Mouse (Mus musculus) ES-E14 (cell line): ENCODE data around the gene Sh3glb2. TPM values are rescaled to one million over a fixed set of nuclear protein-coding genes. Genes with fewer than 3 reads are reported as not detected.

ENCODE experiments used
- DNase-seq: peaks from one replicate; pipeline ENCODE4 v3.0.0-alpha.2; 2013; ENCODE audit warnings: low read depth, low spot score
- H3K27ac ChIP-seq: 2 replicates; pipeline ENCODE4 v1.5.1; 2012; ENCODE audit warnings: low read depth, mild to moderate bottlenecking, low read length, moderate library complexity, mixed read lengths; ENCODE audit not compliant: poor library complexity, insufficient read depth, severe bottlenecking
- H3K36me3 ChIP-seq: 2 replicates; pipeline ENCODE4 v1.6.1; 2012; ENCODE audit warnings: mild to moderate bottlenecking, low read length, moderate library complexity, mixed read lengths; ENCODE audit not compliant: control insufficient read depth, poor library complexity, insufficient read depth, severe bottlenecking
- H3K4me1 ChIP-seq, 2 experiments: fragments of 150-350 bp in 1 of 2; sonication (generic) in 1 of 2; 2 replicates each; pipeline ENCODE4 v1.6.1; 2012; ENCODE audit warnings: low read length in 2 of 2, mild to moderate bottlenecking in 1 of 2, mixed read lengths in 1 of 2; ENCODE audit not compliant: control insufficient read depth in 2 of 2, insufficient read depth in 2 of 2, poor library complexity in 1 of 2
- H3K4me3 ChIP-seq, 2 experiments: fragments of 150-350 bp in 1 of 2; sonication (generic) in 1 of 2; 2 replicates each; pipeline ENCODE4 v1.5.1; 2012; ENCODE audit warnings: low read length in 2 of 2, low read depth in 1 of 2, mild to moderate bottlenecking in 1 of 2, mixed read lengths in 1 of 2; ENCODE audit not compliant: insufficient read depth in 1 of 2, poor library complexity in 1 of 2, severe bottlenecking in 1 of 2
- H3K9ac ChIP-seq: 2 replicates; pipeline ENCODE4 v1.6.1; 2012; ENCODE audit warnings: low read depth, mild to moderate bottlenecking, low read length, mixed read lengths; ENCODE audit not compliant: poor library complexity, insufficient read depth, severe bottlenecking
- H3K9me3 ChIP-seq: fragments of 150-350 bp; sonication (generic); 2 replicates; pipeline ENCODE4 v1.6.1; 2012; ENCODE audit warnings: low read depth, mild to moderate bottlenecking, low read length; ENCODE audit not compliant: control insufficient read depth, insufficient read depth
- CHD2 ChIP-seq: IDR thresholded peaks from 2 replicates; pipeline ENCODE4 v1.6.1; 2014; ENCODE audit warnings: mild to moderate bottlenecking, low read depth, low read length, inconsistent platforms
- HCFC1 ChIP-seq: IDR thresholded peaks from 2 replicates; pipeline ENCODE4 v1.6.1; 2012; ENCODE audit warnings: low read length, inconsistent platforms, borderline replicate concordance; ENCODE audit not compliant: insufficient read depth
- MAFK ChIP-seq: IDR thresholded peaks from 2 replicates; pipeline ENCODE4 v1.6.1; 2014; ENCODE audit warnings: mild to moderate bottlenecking, low read depth, low read length, inconsistent platforms; ENCODE audit not compliant: insufficient read depth
- ZC3H11A ChIP-seq: IDR thresholded peaks from 2 replicates; pipeline ENCODE4 v1.6.1; 2012; ENCODE audit warnings: low read depth, mild to moderate bottlenecking, inconsistent platforms, low read length, borderline replicate concordance
- ZNF384 ChIP-seq: IDR thresholded peaks from 2 replicates; pipeline ENCODE4 v1.6.1; 2012; ENCODE audit warnings: low read depth, low read length, inconsistent platforms
- in situ Hi-C, 2 experiments: fragments of 600-800 bp; cut with MboI; formaldehyde crosslinking; loops; one replicate each; pipeline ENCODE4 v1.15.1; 2025; ENCODE audit warnings: low sequenced_read_pairs in 2 of 2, inconsistent platforms in 1 of 2; ENCODE audit not compliant: unreplicated experiment in 2 of 2
- total RNA-seq: library from RNA; depleted of rRNA; stranded (reverse); fragments of 300-350 nt; gene quantifications from 2 replicates; pipeline ENCODE4 v1.2.3, GENCODE M21; 2012

Gene Sh3glb2
- total RNA-seq, 1 experiment = 64.8 TPM

DNA sequence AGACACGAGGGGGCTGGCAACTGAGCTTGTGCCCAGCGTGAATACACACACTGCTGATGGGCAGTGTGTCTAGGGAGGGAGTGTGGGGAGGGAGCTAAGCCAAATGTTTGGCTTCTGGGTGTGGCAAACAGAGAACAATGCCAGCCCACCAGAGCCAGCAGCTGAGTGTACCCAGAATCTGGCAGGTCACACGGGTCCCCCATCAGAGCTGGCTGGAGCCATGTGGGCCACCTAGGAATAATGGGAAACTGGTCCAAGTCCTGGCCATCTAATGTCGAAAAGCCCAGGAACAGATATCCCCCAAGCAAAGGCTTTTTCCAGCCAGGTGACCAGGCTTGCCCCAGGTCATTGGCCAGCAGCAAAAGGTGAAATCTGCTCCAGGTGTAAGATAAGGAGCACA, 3.3 kb downstream of the Sh3glb2 start:
- in situ Hi-C loops = no loop called here

DNA sequence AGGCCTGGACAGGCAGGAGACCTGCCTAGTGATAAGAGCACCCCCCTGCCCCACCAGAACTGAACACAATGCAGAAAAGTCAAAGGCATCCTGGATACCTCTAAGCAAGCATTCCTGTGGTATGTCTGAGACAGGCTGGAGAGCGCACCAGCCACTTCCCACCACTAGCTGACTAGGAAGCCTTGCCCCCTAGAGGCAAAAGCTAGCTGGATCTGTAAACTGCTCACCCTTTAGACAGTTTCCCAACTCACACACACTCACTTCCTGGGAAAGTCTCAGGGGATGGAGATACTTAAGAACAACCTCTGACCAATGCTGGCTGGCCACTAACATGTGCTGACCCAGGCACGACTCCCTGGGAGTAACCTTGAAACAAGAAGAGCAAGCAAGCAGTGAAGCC, 8.0 kb downstream of the Sh3glb2 start:
- Histone ChIP-seq H3K4me1 (no peaks in the 10 kb centered on the region; a peak in 1 of 4 replicates), H3K27ac (no peak overlapping the region), H3K36me3 (peaks cover 29% of the 10 kb centered on the region), H3K4me3 (no peak overlapping the region), H3K9me3 (no peaks in the 10 kb centered on the region), H3K9ac (no peak overlapping the region)
- TF ChIP-seq CHD2 (no peak), MAFK (no peak), ZNF384 (no peak), ZC3H11A (no peak), HCFC1 (no peak)
- in situ Hi-C loops = no loop called here
- DNase-seq = peak; percentile 28

More for the DNA sequence above, 3.3 kb downstream of the Sh3glb2 start:
- Histone ChIP-seq H3K36me3 (peaks cover 5% of the 10 kb centered on the region; the same call in 1 of the 2 replicates), H3K9me3 (no peaks in the 10 kb centered on the region), H3K4me1 (peaks cover 0 to 18% of the 10 kb centered on the region in 2 experiments; a peak in 2 of 4 replicates), H3K9ac (no peak overlapping the region), H3K27ac (no peak overlapping the region), H3K4me3 (no peak overlapping the region)
- no peak for DNase-seq
- no peak for TF ChIP-seq HCFC1
- TF ChIP-seq CHD2 = no peak
- no peak for TF ChIP-seq MAFK
- no peak for TF ChIP-seq ZNF384
- no peak for TF ChIP-seq ZC3H11A

DNA sequence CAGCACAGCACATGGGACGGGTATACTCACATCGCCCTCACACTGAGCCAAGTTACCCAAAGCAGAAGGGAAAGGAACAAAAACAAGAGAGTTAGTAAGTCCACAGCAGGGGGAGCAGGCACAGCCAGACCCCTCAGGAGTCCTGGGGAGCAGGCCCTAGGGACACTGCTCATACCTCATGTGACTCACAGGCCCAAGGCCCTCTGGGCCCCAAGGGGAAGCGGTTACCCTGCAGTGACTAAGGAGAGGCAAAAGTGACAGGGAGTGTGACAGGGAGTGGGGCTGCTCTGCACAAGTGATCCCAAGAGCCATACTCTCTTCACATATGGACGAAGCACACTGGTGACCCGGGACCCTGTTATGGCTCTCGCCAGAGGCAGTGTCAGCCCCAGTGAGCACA, 9.9 kb downstream of the Sh3glb2 start:
- no peaks in the 10 kb centered on the region; a peak in 1 of 4 replicates for H3K4me1 ChIP-seq
- TF ChIP-seq MAFK = no peak
- TF ChIP-seq CHD2 = no peak
- no peak for TF ChIP-seq ZC3H11A
- TF ChIP-seq HCFC1 = no peak
- TF ChIP-seq ZNF384 = no peak
- peaks cover 47% of the 10 kb centered on the region for H3K36me3 ChIP-seq
- no peaks in the 10 kb centered on the region for H3K9me3 ChIP-seq
- in situ Hi-C loops = no loop called here
- DNase-seq = no peak
- H3K27ac ChIP-seq = no peak overlapping the region
- no peak overlapping the region for H3K9ac ChIP-seq
- H3K4me3 ChIP-seq = no peak overlapping the region

DNA sequence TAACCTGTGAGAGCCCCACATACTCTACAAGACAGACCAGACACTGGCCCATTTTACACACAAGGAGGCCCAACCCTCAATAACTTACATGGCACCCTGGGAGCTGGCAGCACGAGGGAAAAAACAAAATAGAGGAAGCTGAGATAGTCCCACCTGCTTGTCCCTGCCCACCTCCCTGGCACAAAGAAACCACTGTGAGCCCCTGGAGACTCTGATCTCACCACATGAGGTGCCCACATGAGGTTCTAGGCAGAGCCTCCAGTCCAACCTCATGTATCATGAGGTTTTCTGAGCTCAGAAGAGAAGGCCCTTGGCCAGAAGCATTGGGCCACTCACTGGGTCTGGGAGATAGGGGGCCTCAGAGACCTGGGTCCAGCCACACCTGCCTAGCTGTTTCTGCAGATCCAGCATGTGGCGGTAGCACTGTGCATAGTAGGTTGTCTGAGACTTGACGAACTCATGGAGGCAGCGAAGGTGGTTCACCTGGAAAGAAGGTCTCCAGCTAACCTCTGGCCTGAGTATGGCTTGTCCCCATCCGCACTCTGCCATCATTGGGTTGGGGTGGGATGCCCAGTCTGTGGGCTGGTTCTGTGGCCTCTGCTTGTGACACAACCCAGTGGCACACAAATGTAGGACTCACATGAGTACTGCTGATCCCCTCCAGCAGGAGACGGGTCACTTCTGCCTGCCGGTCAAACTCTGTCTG, 13.0 kb downstream of the Sh3glb2 start:
- peaks cover 72% of the 10 kb centered on the region for H3K36me3 ChIP-seq
- no peaks in the 10 kb centered on the region for H3K9me3 ChIP-seq
- no peaks in the 10 kb centered on the region; a peak in 1 of 4 replicates for H3K4me1 ChIP-seq
- TF ChIP-seq HCFC1 = no peak
- TF ChIP-seq CHD2 = no peak
- TF ChIP-seq ZNF384 = no peak
- TF ChIP-seq MAFK = no peak
- no peak for TF ChIP-seq ZC3H11A
- H3K27ac ChIP-seq = no peak overlapping the region
- in situ Hi-C loops = no loop called here
- no peak for DNase-seq
- no peak overlapping the region for H3K9ac ChIP-seq
- H3K4me3 ChIP-seq = no peak overlapping the region

- H3K9me3 ChIP-seq = no peaks in the 10 kb centered on the region
- no peak overlapping the region for H3K27ac ChIP-seq
- H3K4me3 ChIP-seq = no peak overlapping the region
- TF ChIP-seq HCFC1 = no peak
- in situ Hi-C loops = no loop called here
- peaks cover 84% of the 10 kb centered on the region for H3K36me3 ChIP-seq
- no peaks in the 10 kb centered on the region for H3K4me1 ChIP-seq
- DNase-seq = no peak
- no peak overlapping the region for H3K9ac ChIP-seq
Observed at GRCm38 (mm10) chr2:30343601-30344137, 15.5 kb downstream of the Sh3glb2 start.
